21 mouse cellular contexts compared by ENCODE assay signal in the genomic region with DNA sequence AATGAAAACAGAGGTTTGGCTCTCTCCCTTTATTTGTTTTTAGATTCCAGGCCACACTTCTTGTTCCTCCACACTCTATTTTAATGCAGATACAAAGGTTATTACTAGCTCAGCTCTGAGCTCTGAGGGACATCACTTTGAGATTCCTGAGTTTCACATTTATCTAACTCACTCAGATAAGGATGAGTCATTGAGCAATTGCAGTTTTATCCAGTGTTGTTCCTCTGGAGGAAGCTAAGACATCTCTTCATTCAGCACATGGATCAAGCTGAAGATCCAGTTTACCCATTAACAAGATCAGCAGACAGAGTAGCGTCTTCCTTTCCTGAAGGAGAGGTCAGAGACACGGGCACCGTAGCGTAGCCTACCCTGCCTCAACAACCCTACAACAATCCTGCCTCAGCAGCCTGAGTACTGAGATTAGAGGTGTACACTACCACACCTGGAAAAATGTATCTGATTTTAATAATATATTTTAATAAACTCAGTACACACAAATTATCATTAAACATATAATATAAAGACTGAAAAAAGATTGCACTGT. TPM values are rescaled to one million over a fixed set of nuclear protein-coding genes. Genes with fewer than 3 reads are reported as not detected.
A peak's percentile ranks its signal among the peaks of the same experiment; 100 is the strongest.
DNase-seq lines count a peak whose midpoint lies in the region; ATAC-seq and TF ChIP-seq lines count a peak whose summit lies in the region.
"Had no signal": no experiment of that assay in that cellular context is flagged by ENCODE, and none has a peak within 500 bp of the region (broad histone marks: within the 10 kb centered on the region; RNA-seq: fewer than 3 reads in every experiment).

No protein-coding gene starts in this region.

- H3K36me3 ChIP-seq in heart, embryonic 16.5 days (ENCODE audit: control insufficient read depth, insufficient read depth), result no peaks in the 10 kb centered on the region
- no peaks in the 10 kb centered on the region for H3K36me3 ChIP-seq in heart, embryonic 11.5 days (ENCODE audit: control insufficient read depth, insufficient read depth, low read length)
- H3K36me3 ChIP-seq in kidney, embryonic 16.5 days (ENCODE audit: insufficient read depth, low read length), result no peaks in the 10 kb centered on the region
- no peaks in the 10 kb centered on the region for H3K36me3 ChIP-seq in kidney, embryonic 14.5 days (ENCODE audit: control insufficient read depth, insufficient read depth, low read length)
- H3K36me3 ChIP-seq: embryonic facial prominence, embryonic 13.5 days; hindbrain, embryonic 15.5 days; liver, embryonic 15.5 days; midbrain, embryonic 12.5 days had no signal

- H3K27me3 ChIP-seq in heart, embryonic 16.5 days (ENCODE audit: control insufficient read depth, insufficient read depth, low read length), result no peaks in the 10 kb centered on the region
- no peaks in the 10 kb centered on the region for H3K27me3 ChIP-seq in heart, embryonic 11.5 days (ENCODE audit: control insufficient read depth, insufficient read depth, low read length)
- H3K27me3 ChIP-seq in kidney, embryonic 16.5 days (ENCODE audit: insufficient read depth, low read length), result no peaks in the 10 kb centered on the region
- no peaks in the 10 kb centered on the region for H3K27me3 ChIP-seq in kidney, embryonic 14.5 days (ENCODE audit: control insufficient read depth, insufficient read depth, low read length)
- H3K27me3 ChIP-seq: embryonic facial prominence, embryonic 13.5 days; hindbrain, embryonic 15.5 days; limb, embryonic 13.5 days; liver, embryonic 15.5 days; midbrain, embryonic 12.5 days; Patski had no signal

- WGBS in heart, embryonic 16.5 days, result 66% methylated on average over 4 of the region's 4 CpGs
- 73% methylated on average over 4 of the region's 4 CpGs for WGBS in heart, embryonic 11.5 days (ENCODE audit: insufficient replicate concordance)
- WGBS in kidney, embryonic 16.5 days, result 74% methylated on average over 4 of the region's 4 CpGs
- 82% methylated on average over 4 of the region's 4 CpGs for WGBS in kidney, embryonic 14.5 days

- no peak overlapping the region for H3K9ac ChIP-seq in heart, embryonic 16.5 days (ENCODE audit: low read length)
- no peak overlapping the region for H3K9ac ChIP-seq in heart, embryonic 11.5 days (ENCODE audit: low read depth, low read length)
- H3K9ac ChIP-seq in kidney, embryonic 16.5 days (replicated peaks; ENCODE audit: low read length), result no peak overlapping the region
- H3K9ac ChIP-seq in kidney, embryonic 14.5 days (ENCODE audit: low read depth, low read length), result no peak overlapping the region
- H3K9ac ChIP-seq: embryonic facial prominence, embryonic 13.5 days; hindbrain, embryonic 15.5 days; limb, embryonic 13.5 days; liver, embryonic 15.5 days; midbrain, embryonic 12.5 days had no signal

- H3K27ac ChIP-seq in heart, embryonic 16.5 days (ENCODE audit: low read length), result peak overlapping the region; percentile 11; the same call in 1 of the 2 replicates
- H3K27ac ChIP-seq in heart, embryonic 11.5 days (ENCODE audit: low read depth, low read length), result no peak overlapping the region
- peak overlapping the region; percentile 11; the same call in 1 of the 2 replicates for H3K27ac ChIP-seq in kidney, embryonic 16.5 days (ENCODE audit: low read length)
- no peak overlapping the region for H3K27ac ChIP-seq in kidney, embryonic 14.5 days (ENCODE audit: low read depth, low read length)
- 0 out of 2 replicates have a peak overlapping the region, but pooled peaks have one; percentile 28 for H3K27ac ChIP-seq in bone marrow macrophage, adult 2 months (ENCODE audit: insufficient read depth, low read depth, low read length)
- H3K27ac ChIP-seq: embryonic facial prominence, embryonic 13.5 days; heart, adult 2 months; hindbrain, embryonic 15.5 days; limb, embryonic 13.5 days; liver, embryonic 15.5 days; midbrain, embryonic 12.5 days had no signal

- peaks cover 4% of the 10 kb centered on the region; the same call in 1 of the 2 replicates for H3K4me1 ChIP-seq in heart, embryonic 16.5 days (ENCODE audit: control insufficient read depth, insufficient read depth, low read length)
- no peaks in the 10 kb centered on the region; the same call in 1 of the 2 replicates for H3K4me1 ChIP-seq in heart, embryonic 11.5 days (ENCODE audit: control insufficient read depth, insufficient read depth, low read length)
- H3K4me1 ChIP-seq in kidney, embryonic 16.5 days (ENCODE audit: insufficient read depth, low read length), result peaks cover 4% of the 10 kb centered on the region; the same call in 1 of the 2 replicates
- no peaks in the 10 kb centered on the region for H3K4me1 ChIP-seq in kidney, embryonic 14.5 days (ENCODE audit: control insufficient read depth, insufficient read depth, low read length)
- H3K4me1 ChIP-seq in bone marrow macrophage, adult 2 months (ENCODE audit: control insufficient read depth, insufficient read depth, low read length), result peaks cover 31% of the 10 kb centered on the region
- H3K4me1 ChIP-seq: embryonic facial prominence, embryonic 13.5 days; hindbrain, embryonic 15.5 days; limb, embryonic 13.5 days; midbrain, embryonic 12.5 days had no signal

- H3K4me3 ChIP-seq in heart, embryonic 16.5 days (ENCODE audit: low read length), result no peak overlapping the region
- no peak overlapping the region for H3K4me3 ChIP-seq in heart, embryonic 11.5 days (ENCODE audit: low read depth, low read length)
- no peak overlapping the region for H3K4me3 ChIP-seq in kidney, embryonic 16.5 days (ENCODE audit: low read length)
- no peak overlapping the region for H3K4me3 ChIP-seq in kidney, embryonic 14.5 days (ENCODE audit: low read length)
- no peak overlapping the region for H3K4me3 ChIP-seq in bone marrow macrophage, adult 2 months (ENCODE audit: insufficient read depth, low read length)
- H3K4me3 ChIP-seq: embryonic facial prominence, embryonic 13.5 days; heart, adult 2 months; hindbrain, embryonic 15.5 days; limb, embryonic 13.5 days; liver, embryonic 15.5 days; midbrain, embryonic 12.5 days had no signal

- no peak for TF ChIP-seq CTCF in bone marrow macrophage, adult 2 months (IDR thresholded peaks at IDR 0.05; ENCODE audit: low read depth, low read length)

- no peak overlapping the region for H3K4me2 ChIP-seq in heart, embryonic 16.5 days (ENCODE audit: low read depth, low read length)
- H3K4me2 ChIP-seq in heart, embryonic 11.5 days, result no peak overlapping the region
- H3K4me2 ChIP-seq in kidney, embryonic 16.5 days (replicated peaks; ENCODE audit: low read depth, low read length), result no peak overlapping the region
- no peak overlapping the region for H3K4me2 ChIP-seq in kidney, embryonic 14.5 days (replicated peaks; ENCODE audit: low read depth, low read length)
- H3K4me2 ChIP-seq: embryonic facial prominence, embryonic 13.5 days; hindbrain, embryonic 15.5 days; limb, embryonic 13.5 days; liver, embryonic 15.5 days; midbrain, embryonic 12.5 days had no signal

- no peaks in the 10 kb centered on the region for H3K9me3 ChIP-seq in heart, embryonic 16.5 days (replicated peaks; ENCODE audit: control insufficient read depth, low read length)
- H3K9me3 ChIP-seq in heart, embryonic 11.5 days (replicated peaks; ENCODE audit: control insufficient read depth, low read length), result no peaks in the 10 kb centered on the region
- H3K9me3 ChIP-seq in kidney, embryonic 16.5 days (ENCODE audit: low read length), result no peaks in the 10 kb centered on the region
- H3K9me3 ChIP-seq in kidney, embryonic 14.5 days (ENCODE audit: control insufficient read depth, low read length), result no peaks in the 10 kb centered on the region
- H3K9me3 ChIP-seq: embryonic facial prominence, embryonic 13.5 days; hindbrain, embryonic 15.5 days; limb, embryonic 13.5 days; liver, embryonic 15.5 days; midbrain, embryonic 12.5 days had no signal

- no peak for ATAC-seq in heart, embryonic 16.5 days (replicated peaks; ENCODE audit: extremely low read depth, insufficient read depth, low FRiP score)
- ATAC-seq in heart, embryonic 11.5 days (replicated peaks; ENCODE audit: insufficient number of reproducible peaks, low FRiP score, low TSS enrichment), result no peak
- 0 out of 2 replicates have a peak, but pooled peaks have one; percentile 67 for ATAC-seq in kidney, embryonic 16.5 days (ENCODE audit: low FRiP score, low TSS enrichment)
- ATAC-seq in kidney, embryonic 14.5 days (ENCODE audit: low FRiP score, low TSS enrichment), result no peak
- ATAC-seq: forebrain, embryonic 14.5 days; Patski had no signal

- TF ChIP-seq POLR2A in bone marrow macrophage, adult 2 months (IDR thresholded peaks at IDR 0.05; ENCODE audit: borderline replicate concordance, low read depth, low read length), result no peak

- DNase-seq in yolk sac, embryonic 10.5 days (ENCODE audit: low spot score), result peak; percentile 49
- DNase-seq in layer of hippocampus, adult 9-11 months, result no peak
- DNase-seq: adrenal gland, adult 8-10 months; cerebellum, adult 11-12 months; cerebellum, postnatal 14 days; gastrocnemius, postnatal 25 days; heart, adult 2 months; heart, postnatal 4 days; thymus, postnatal 25 days had no signal

RNA-seq across cellular contexts. Expression of gene Glg1, which starts 12.7 kb away (rescaled TPM):
- 55.7 and 58.6 TPM in 2 replicates for polyA plus RNA-seq in heart, embryonic 16.5 days (2015; fragmentation: Nextera tagmentation; extraction: Ambion mirVana)
- 61.3 and 74.9 TPM in 2 replicates for polyA plus RNA-seq in heart, embryonic 11.5 days (2014; fragmentation: Nextera tagmentation; extraction: Ambion mirVana)
- polyA plus RNA-seq in kidney, embryonic 16.5 days (2015; fragmentation: Nextera tagmentation; extraction: Ambion mirVana), result 79.5 and 88.4 TPM in 2 replicates
- polyA plus RNA-seq in kidney, embryonic 14.5 days (2014; fragmentation: Nextera tagmentation; extraction: Ambion mirVana), result 60.1 and 95.8 TPM in 2 replicates
- polyA plus RNA-seq in bone marrow macrophage, adult 2 months (2012; ENCODE audit: insufficient read depth, insufficient read length, missing spikeins), result 64.1 and 81.9 TPM in 2 replicates

RNA-seq across cellular contexts. Expression of gene Rfwd3, which starts 53.7 kb away (rescaled TPM):
- polyA plus RNA-seq in heart, embryonic 16.5 days (2015; fragmentation: Nextera tagmentation; extraction: Ambion mirVana), result 38.5 and 39.8 TPM in 2 replicates
- polyA plus RNA-seq in heart, embryonic 11.5 days (2014; fragmentation: Nextera tagmentation; extraction: Ambion mirVana), result 43.8 and 46.6 TPM in 2 replicates
- polyA plus RNA-seq in kidney, embryonic 16.5 days (2015; fragmentation: Nextera tagmentation; extraction: Ambion mirVana), result 71.9 and 74.9 TPM in 2 replicates
- polyA plus RNA-seq in kidney, embryonic 14.5 days (2014; fragmentation: Nextera tagmentation; extraction: Ambion mirVana), result 36.7 and 75.0 TPM in 2 replicates
- polyA plus RNA-seq in bone marrow macrophage, adult 2 months (2012; ENCODE audit: insufficient read depth, insufficient read length, missing spikeins), result 36.8 and 42.0 TPM in 2 replicates

Comparison
In these comparisons a context has a peak if more than half of its experiments do, and no peak if none do; other contexts are left out.
1. H3K27ac ChIP-seq: peak in heart, embryonic 16.5 days (single experiment), kidney, embryonic 16.5 days (single experiment) and bone marrow macrophage, adult 2 months (single experiment); none in heart, embryonic 11.5 days (single experiment) and kidney, embryonic 14.5 days (single experiment).